Mouse (Mus musculus) thymus, postnatal 36 days (tissue): ENCODE data around the gene Gpa33.
"Not testable (repeated sequence)": the region's sequence is repeated elsewhere in the genome, so short reads cannot be mapped to it uniquely, and the experiment has no call there.

Source experiments
- DNase-seq, 2 experiments: peaks; one replicate each; pipeline ENCODE4 v3.0.0; 2022; ENCODE audit warnings: mixed read lengths in 2 of 2

Gene Gpa33

DNA sequence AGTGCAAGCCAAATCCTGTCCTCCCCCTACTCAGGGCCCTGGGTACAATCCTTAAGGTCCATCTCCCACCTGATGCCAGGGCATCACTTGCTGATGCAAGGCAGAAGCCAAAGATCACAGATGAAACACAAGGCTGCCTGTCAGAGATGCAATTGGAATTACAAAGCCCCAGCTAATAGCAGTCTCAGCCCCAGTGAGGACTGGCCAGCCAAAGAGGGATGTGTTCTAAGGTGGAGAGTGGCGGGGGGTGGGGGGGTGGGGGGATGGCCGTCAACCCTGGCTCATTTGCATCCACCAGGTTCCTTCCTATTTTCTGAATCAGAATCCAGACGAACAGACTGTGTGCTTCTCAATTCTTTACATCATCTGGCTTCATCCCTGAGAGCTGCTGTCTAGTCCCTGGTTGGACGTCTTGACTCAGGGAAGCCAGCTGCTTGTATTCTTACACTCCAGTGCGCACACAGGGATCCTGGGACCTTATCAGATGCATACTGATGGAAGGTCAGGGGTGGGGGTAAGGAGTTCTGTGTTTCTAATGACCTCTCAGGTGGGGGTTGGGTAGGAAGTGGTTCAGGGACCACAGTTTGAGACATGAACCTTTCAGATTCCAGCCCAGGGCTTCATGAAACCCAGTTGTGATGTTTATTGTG is 5.2 kb downstream of the Gpa33 start:
- DNase-seq = no peak

DNA sequence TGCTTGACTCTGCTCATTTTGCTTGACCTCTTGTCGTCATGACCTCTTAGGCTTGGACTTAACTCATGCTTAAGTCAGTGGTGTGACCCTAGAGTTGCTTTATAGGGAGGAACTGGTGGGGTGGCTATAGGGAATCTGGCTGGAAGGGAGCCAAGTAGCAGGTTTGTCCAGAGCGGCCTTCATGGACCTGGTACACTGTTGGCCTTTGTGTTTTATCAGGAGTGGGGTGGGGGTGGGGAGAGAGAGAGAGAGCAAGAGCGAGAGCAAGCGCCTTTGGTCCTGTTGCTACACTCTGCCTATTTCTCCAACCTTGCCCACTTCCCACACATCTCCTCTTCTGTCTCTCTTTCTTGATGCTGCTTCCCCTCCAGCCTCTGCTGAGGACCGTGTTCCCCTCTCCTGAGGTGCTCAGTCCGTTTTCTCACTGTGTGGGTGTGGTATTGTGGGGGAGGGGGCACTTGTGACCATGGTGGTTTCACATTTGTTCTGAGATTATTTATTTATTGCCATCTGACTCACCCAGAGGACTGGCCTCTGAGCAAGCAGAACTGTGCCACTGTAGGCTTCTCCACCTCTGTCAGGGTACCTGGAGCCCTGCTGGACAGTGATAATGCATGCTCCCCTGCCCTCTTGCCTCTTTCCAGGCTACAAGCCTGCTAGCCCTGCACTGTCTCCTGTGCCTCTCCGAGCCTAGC is 7.4 kb downstream of the Gpa33 start:
- DNase-seq = no peak

DNA sequence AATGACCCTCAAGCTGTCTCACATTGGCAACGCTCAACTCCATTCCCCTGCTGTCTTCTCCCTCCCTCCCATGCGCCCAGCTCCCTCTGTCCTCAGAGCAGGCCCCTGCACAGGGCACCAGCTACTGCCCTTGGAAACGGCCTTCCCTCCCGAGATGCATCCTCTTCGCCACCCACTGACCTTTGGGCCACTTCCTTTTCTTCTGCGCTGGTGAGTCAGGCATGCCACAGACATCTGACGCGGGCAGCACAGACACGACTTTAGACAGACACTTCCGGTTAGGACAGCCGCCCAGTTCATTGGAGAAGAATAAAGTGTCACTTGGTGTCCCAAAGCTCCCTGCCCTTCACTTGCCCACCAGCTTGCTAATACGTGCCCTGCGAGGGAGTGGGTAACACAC is 8.1 kb downstream of the Gpa33 start:
- DNase-seq = no peak

DNA sequence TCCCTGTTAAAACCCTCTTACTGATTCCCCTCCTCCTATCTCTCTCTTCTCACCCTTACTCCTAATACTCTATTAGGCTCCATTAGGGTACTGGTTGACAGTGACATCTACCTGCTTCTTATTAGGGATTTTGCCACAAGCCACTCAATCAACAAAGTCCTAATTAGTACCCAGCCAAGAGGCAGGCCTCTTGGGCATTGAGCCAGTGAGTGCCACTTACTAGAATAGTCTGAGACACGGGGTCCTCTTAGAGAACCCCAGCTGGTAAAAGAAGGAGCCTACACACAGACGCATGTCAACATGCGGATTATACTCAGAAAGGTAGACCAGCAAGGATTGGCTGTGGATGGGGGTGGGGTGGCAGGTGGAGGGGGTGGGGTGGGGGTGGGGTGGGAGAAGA is 9.1 kb downstream of the Gpa33 start:
- DNase-seq = no peak

DNA sequence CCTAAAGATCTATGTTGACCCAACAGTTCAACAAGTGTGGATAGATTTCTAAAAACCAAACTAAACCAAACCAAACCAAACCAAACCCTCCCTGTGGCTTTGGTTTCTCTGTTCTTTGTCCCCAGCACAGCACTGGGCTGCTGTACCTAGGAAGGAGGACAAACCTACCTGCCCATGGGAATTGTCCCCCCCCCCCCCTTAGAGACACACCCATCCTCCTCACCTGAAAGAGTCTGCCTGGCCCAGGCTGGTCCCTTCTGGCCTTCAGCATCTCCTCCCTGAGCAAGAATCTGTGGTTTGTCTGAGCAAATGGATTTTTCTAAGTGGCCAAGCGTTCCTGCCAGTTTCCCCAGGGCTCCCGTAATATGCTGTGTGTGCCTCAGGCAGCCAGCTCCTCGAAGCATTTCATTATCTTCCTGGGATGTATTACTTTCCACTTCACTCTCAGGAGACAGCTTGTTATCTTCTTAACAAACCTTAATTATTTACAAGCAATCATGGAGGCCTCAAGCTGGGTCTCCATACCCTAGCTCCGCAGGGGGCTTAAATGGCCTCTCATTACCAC is 9.7 kb downstream of the Gpa33 start:
- DNase-seq = no peak

DNA sequence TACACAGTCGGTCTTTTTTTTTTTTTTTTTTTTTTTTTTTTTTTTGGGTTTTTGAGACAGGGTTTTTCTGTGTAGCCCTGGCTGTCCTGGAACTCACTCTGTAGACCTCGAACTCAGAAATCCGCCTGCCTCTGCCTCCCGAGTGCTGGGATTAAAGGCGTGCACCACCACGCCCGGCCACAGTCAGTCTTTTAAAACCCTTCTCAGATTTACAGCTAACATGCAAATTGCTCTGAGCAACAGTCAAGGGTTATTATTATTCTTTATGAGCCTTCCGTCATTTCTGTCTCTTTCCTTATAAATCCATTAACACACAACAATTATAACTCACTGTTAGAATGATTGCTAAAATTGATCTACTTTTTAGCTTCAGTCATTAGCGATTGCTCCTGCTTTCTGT is 11.8 kb downstream of the Gpa33 start:
- not testable (repeated sequence) for DNase-seq

DNA sequence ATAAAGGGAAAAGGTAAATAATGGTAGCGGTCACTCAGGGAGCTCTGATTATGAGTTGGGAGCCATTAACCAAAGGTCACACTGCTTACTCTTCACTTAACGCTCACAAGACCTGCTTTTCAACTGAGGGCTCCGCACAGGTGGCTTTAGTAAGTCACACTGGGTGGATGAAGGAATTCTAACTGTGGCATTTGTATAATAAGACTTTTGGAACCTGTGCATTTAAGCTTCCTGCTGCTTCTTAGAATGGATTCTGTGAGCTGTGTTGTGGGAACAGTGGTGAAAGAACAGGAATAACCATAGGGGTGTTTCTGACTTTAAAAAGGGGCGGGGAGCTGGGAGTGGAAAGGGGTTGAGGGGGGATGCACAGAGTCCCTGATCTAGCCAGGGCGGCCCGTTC is 12.3 kb downstream of the Gpa33 start:
- DNase-seq = no peak

DNA sequence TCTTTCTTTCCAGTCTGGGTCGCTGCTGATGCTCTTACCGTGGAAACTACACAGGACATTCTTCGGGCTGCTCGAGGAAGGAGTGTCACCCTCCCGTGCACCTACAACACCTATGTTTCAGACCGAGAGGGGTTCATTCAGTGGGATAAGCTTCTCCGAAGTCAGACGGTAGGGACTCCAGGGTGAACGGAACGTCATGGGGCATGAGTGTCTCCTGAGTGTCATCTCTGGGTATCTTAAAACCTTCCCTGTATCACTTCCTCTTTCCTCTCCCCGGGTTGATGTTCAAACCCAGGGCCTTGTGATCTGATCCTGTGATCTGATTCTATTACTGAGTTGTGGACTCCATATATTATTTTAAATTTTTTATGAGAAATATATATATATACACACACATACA is 16.6 kb downstream of the Gpa33 start:
- DNase-seq = no peak

DNA sequence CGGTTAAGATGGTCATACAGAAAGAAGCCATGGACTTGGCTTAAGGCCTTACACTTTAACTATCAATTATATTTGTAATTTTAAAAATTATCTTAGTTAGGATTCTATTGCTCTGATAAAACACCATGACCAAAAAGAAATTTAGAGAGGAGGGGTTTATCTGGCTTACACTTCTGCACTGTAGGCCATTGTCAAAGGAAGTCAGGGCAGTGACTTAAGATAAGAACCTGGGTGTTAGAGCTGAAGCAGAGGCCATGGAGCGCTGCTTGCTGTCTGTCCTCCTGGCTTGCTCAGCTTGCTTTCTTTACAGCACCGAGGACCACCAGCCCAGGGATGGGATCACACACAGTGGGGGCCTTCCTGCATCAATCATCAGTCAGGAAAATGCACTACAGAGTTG is 17.6 kb downstream of the Gpa33 start:
- DNase-seq = no peak

DNA sequence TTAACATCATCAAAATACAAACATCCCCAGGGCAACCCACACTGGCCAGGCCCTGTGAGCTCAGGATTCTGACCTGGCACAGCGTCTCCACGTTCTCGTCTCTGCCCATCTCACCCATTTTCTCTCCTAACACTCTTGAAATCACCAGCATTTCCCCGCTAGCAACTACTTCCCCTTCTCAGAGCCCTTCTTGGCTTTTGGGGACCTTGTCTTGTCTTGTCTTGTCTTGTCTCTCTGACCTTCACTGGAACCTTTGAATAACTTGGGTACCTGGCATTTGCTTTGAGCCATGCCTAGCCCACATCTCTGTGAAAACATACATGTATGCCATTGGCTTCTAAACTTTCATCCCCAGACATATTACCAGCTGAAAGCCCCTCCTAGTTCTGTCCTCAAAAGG is 19.4 kb downstream of the Gpa33 start:
- DNase-seq = no peak

DNA sequence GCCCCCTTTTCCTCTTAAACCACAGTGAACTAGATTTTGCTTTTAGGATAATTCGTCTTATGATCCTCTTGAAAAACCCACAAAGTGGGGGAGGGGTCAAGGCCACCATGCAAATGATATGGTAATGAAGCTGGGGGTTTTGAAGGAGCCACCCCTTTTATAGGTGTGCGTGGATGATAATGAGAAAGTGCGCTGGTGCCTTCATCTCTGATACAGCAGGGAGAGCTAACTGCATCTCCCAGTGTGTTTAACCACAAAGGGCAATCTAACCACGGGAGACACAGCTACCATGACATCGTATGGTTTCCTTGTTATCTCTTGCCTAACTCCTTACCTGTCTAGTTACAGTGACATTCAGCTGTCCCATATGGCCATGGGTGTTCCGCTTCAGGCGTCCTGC is 20.0 kb downstream of the Gpa33 start:
- DNase-seq = no peak

DNA sequence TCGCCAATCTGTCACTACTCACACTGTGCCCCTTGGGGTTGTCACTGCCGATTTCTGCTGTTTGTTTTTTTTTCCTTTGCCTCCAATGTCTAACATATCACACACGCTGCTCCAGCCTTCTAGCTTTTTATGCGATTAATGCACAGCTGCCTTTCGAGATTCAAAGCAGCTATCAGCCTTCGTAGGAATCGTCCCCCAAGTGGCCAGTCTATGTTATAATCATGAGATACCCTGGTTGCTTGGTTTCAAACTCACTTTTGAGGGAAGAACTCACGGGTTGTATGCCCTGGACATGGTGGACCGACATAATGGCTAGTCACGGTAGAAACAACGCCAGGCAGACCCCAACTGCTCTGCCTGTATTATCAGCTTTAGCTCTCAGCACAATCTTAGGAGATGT is 21.3 kb downstream of the Gpa33 start:
- DNase-seq = no peak

DNA sequence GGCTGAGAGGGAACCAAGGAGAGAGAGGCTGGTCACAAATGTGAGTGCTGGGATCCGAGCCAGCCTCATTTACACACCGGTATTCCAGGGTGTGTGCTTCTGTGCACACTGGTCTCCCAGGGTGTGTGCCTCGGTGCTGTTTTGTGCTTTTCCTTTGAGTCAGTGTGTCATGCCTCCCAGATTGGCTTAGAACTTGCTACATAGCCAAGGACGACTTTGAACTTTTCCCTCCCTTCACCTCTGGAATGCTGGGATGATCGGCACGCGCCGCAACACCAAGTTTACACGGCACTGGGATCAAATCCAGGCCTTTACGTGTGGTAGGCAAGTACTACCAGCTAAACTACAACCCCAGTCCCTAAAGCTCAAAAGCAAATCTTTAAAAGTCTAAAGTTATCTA is 22.0 kb downstream of the Gpa33 start:
- DNase-seq = no peak

DNA sequence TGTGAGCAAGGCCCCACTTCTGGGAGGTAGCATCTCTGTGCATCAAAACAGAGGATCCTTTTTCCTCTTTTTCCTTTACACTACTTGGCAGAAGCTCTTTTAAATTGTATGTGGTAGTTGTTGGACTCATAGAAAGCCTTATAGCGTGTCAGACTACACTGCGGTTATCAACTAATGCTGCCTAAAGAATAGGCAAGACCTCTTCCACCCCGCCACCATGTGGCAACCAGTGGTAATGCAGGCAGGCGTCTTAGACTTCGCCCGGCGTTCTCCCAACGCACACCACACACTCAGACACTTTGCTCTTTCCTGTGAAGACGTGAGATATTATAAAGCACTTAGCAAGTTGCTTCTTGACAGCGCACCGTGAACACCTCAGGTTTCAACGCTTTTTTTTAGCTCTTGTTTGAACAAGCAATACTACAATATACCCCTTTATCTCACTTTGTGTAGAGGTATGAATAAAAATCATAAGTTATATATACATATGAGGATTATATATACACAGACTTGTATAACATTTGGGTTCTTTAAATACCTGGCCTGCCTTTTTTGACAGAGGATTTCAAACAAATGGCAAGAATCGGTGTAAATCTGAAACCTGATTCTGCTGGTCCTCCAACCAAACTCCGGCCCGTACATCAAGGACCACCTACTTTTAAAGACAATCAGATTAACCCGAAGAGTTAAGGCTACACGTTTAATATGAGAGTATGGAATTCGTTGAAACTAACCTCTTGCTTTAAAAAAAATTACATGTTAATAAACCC is 23.5 kb downstream of the Gpa33 start:
- peak; percentile 89 to 94 for DNase-seq

DNA sequence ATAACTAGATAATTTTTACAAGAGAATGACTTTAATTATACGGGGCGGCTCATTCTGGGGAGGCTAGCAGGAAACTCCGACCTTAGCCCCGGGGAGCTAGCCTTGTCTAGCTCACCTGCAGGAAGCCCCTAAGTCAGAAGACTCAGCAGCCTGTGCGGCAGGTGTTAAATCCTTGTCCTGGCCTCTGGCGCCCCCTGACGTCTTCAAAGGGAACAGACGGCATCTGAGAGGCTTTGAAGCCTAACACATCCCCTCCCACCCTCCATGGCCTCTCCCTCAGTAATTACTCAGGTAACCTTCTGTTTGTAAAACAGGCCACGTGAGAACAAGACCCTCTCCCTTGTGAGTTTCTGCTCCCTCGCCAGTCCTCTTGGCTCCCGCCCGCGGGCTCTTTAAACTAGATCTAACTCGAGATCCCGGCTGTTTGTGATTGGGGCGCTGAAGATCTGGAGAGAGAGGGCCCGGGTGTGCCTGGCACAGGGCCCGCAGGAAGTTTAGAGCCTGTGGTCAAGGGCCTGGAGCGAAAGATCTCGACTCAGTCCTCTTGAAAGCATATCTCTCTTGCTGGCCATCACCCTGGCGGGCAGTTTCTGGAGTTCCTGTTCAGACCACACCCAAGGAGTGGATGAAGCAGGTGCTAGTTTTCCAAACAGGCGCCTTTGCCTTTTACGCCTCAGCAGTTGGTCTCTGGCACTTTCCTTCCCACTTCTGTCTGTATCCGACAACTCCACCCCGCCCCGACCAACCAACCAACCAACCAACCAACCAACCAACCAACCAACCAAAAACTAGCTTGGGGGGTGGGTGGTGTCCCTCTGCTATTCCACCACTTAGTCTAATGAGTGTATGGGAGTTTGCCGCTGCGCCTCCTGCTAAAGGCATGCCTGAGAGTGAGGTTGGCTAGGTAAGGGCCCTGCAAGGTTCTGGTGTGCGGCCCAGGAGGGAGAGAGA is 24.4 kb downstream of the Gpa33 start:
- peak; percentile 82 to 84 for DNase-seq

DNA sequence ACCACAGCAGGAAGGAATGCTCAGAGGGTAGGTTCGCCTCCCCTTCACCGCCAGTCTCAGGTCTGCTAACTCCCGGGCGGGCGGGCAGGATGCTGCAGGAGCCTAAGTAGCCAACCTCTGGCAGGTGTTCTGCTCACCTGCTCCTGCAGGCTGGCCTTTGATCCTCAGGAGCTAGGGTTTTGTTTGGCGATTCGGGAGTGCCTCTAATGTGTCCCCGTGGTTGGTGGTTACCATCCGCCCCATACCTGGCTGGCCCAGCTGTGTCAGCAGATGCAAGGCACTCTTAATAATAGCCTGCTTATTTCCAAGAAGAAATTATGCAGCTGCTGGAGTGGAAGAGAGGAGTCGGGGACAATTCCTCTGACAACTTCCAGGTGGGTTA is 25.1 kb downstream of the Gpa33 start:
- no peak for DNase-seq

DNA sequence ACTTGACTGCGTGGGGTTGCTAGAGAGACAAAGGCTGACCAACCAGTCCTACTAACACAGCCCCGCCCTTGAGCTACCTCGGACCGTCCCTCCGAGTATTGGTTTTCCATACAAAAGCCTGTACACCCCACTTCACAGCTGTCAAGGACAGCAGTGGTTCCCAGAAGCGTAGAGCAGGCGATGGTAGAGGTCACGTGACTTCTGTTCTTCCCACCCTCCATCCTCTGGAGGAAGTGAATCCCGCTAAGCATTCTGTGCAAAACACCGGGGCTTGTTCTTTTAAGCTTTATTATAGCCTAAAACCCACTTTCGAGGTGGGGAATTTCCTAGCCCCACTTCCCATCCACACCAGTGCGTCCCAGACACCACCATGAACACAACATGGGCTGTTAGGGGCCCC is 27.7 kb downstream of the Gpa33 start:
- no peak for DNase-seq

DNA sequence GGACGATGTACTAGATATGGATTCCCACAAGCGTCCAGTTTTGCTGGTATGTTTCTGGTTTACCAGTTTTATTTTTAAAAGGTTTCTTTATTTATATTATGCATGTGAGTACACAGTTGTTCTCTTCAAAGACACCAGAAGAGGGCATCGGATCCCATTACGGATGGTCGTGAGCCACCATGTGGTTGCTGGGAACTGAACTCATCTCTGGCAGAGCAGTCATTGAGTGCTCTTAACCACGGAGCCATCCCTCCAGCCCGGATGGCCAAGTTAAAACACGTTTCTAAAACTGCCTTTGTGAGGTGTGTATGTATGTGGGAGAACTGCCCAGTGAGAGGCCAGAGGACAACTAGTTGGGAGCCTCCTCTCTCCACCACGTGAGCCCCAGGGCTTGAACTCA is 28.6 kb downstream of the Gpa33 start:
- no peak for DNase-seq

DNA sequence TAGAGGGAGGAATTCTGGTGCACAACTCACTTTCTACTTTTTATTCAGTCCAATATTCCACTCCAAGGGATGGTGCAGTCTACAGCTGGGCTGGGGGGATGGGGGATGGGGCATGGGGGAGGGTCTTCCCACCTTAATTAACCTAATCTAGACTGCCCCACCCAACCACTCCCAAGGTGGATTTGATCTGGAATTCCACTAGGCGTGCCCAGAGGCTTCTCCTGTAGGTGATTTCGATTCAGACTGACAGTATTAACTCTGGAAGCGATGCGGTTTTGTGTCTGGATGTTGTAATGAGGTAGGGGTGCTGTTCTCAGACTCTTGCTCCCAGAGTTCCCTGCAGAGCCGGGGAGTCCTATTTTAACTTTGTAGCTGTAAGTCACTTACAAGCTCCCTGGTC is 30.1 kb downstream of the Gpa33 start:
- no peak for DNase-seq

DNA sequence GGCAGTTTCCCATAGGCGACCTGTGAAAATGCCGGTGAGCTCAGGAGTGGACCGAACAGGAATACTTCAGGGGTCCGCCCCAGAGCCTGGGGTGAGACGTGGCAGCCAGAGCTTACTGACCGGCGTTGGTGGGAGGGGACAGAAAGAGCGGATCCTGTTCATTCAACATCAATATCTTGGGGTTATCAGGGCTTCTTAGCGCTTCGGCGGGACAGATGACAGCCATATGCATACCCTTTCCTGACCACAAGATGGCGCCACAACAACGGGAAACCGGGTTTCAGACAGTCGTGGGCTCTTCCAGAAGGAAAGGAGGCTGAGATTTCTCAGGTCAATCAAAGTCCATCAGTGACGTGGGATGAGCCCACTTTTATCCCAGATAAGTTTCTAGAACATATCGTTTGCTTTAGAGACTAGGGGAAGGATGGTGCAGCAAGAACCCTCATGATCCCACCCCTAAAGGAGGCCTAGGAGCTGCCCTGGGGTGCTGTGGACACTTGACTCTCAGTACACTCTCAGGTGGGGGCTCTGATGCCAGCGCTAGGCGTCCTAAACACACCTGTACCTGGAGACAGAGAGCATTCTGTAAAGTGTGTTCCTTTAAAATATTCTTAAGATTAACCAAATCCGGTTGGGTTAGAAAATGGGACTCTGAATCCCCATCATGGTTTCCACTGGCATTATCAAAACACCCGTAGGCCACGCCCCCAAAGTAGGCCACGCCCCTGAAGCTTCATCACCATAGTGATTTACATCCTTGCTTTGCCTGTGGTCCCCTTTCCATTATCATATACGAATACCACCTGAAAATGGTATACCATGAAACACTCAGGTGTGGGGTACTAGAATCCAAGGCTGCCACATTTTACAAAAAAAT is 30.8 kb downstream of the Gpa33 start:
- peak; percentile 56 to 61 for DNase-seq

DNA sequence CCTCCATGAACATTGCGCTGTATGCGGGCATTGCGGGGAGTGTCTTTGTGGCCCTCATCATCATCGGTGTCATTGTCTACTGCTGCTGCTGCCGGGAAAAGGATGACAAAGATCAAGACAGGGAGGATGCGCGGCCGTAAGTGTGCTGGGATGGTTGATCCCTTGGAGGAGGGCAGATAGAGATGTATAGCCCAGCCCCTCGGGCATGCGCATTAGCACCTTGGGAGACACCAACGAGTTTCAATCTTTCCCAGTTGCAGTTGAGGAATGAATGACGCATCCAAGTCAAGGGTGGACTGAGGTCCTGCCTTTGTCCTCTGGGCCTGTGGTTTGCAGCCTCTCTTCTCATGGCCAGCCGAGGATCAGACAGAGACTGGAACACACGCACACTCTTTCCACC is 34.5 kb downstream of the Gpa33 start:
- no peak for DNase-seq

DNA sequence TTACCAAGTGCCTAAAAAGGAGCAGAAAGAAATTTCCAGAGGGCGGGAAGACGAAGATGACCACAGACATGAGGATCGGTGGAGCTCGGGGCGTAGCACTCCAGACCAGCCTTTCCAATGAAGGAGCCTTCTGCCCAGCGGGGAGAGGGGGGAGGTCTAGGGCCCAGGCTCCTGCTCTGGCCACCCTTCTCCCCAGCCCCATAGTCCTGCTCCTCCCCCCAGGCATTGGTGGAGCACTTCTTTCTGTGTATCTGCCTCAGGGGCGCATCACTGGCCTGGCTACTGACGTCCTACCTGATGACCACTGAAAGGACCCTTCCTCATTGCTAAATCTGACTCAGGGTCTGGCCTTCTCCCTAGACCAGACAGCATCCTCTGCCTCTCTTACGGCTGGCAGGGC is 35.1 kb downstream of the Gpa33 start:
- DNase-seq = no peak
